Mouse (Mus musculus) testis, adult 10 weeks (tissue): Measurements from ENCODE around the gene Olfr453. TPM values are rescaled to one million over a fixed set of nuclear protein-coding genes. Genes with fewer than 3 reads are reported as not detected.

Source experiments
- polyA plus RNA-seq: library from polyadenylated mRNA; stranded (reverse); fragments of 350-450 nt; fragmentation: Illumina TruSeq; extraction: RNeasy Lipid Tissue Mini Kit (QIAGEN cat#74804); gene quantifications from one replicate; pipeline ENCODE4 v1.2.3, GENCODE M21; 2014; ENCODE audit warnings: low read depth, low replicate concordance

Gene Olfr453
- not detected for polyA plus RNA-seq

DNA sequence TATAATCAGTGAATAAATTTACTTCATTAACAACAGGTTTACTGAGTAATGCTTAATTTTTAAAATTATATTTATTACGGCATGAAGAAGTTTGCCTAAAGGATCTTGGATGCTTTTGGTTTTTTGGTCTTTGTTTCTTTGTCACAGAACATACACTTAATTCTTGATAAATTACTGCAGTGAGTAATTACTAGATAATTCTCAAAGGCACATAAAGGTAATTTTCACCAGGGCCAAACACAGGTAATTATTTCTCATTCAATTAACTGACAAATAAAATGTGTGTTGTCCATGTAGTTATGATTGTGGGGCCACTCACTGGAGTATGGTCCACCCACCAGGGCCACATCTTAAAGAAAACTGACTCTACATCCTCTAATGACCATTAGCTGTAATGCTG, at the start of gene Olfr453:
TSS of gene Olfr453 (plus strand) at position 301 of the 400 bp plus-strand sequence.

DNA sequence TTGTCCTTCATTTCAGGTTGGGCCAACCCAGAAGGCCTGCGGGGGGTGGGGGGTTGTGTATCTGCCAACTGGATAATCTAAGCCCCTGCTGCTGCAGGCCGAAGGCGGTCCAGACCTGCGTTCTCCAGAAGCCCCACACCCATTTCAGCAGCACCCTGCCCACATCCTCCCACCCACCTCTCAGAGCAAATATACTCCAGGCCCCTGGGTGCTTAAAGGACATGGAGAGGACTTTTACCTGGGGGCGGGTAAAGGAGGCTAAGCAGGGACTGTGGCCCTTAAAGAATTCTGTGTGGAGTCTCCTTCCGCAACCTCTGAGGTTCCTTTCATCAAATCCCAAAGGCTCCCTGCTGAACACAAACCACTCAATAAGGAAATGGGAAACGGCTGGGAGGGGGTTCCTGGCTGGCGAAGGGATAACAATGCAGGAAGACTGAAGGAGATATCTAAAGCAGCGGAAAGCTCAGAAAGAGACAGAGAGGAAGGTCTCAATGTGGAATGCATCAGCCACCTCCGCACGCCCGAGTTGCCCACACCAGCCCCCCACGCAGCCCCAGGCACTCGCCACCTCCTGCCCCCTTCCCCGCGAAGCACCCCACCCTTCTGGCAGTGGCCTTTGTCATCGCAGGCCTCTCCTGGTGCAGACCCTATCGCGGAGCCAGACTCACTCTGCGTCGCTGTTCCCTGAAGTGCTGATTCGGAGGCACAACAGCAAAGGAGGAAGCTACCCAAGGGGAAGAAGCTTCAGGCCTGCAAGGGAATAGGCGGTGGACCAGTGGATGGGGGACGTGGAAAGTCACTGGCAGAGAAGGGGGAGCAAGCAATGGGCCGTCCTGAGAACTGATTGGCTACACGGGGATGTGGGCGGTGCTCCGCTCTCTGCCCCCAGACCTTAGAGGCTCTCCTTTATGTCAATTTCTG, 29.6 kb upstream of the Olfr453 start, which contains the start of gene Tcaf1:
TSS of gene Tcaf1 (minus strand) at position 798 of the 921 bp plus-strand sequence.

DNA sequence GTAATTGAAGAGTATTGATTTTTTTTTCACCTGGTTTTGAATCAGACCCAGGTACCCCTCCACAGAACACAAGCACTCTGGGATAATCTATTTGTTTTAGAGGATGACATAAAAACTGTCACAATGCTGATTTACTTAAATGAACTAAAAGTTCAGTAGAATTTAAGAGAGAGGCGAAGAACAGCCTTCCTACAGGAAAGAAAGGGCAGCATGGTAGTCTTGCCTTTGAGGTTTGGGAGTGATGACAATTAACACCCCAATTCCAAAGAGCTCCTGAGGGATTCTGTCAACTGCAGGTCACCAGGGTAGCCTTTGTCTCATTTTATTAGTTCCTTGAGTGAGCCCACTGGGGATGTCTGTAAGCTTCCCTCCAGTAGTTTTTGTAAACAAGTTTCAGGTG, 16.9 kb downstream of the Olfr453 start, which contains the start of gene Olfr38:
TSS of gene Olfr38 (plus strand) at position 301 of the 400 bp plus-strand sequence.

DNA sequence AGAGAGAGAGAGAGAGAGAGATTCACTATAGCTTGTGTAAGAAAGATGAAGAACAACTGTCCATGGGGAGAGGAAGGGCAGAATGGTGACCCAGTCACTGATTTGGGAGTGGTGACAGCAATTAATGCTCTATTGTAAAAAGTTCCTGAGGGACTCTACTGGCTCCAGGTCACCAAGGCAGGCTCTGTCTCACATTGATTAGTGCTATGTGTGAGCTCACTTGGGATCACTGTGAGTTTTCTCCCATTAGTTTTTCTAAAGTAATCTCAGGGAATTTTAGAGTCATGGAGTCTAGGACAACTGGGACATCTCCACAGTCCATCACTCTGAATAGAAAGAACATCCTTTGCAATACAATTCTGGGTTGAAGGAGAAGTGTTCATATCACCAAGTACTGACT, 45.6 kb downstream of the Olfr453 start, which contains the start of gene Olfr452:
TSS of gene Olfr452 (plus strand) at position 301 of the 400 bp plus-strand sequence.

Other genes with a start within 250 kb of the Olfr453 start
- gene Olfr455, start 191.8 kb upstream of the Olfr453 start, polyA plus RNA-seq = not detected
- not detected for gene Tcaf3, start 141.7 kb upstream of the Olfr453 start, polyA plus RNA-seq
- gene Tcaf2, start 94.1 kb upstream of the Olfr453 start, polyA plus RNA-seq = 0.56 TPM
- 2.5 TPM for gene Tcaf1, start 29.3 kb upstream of the Olfr453 start, polyA plus RNA-seq
- gene Olfr38, start 17.0 kb downstream of the Olfr453 start, polyA plus RNA-seq = not detected
- gene Olfr452, start 45.7 kb downstream of the Olfr453 start, polyA plus RNA-seq = not detected
- gene Olfr450, start 72.6 kb downstream of the Olfr453 start, polyA plus RNA-seq = not detected
- not detected for gene Olfr449, start 95.0 kb downstream of the Olfr453 start, polyA plus RNA-seq
- gene Olfr448, start 151.1 kb downstream of the Olfr453 start, polyA plus RNA-seq = not detected
- not detected for gene Olfr447, start 169.5 kb downstream of the Olfr453 start, polyA plus RNA-seq
- gene Olfr446, start 182.0 kb downstream of the Olfr453 start, polyA plus RNA-seq = not detected
- not detected for gene Olfr444, start 209.7 kb downstream of the Olfr453 start, polyA plus RNA-seq